Mouse (Mus musculus) hindbrain, embryonic 14.5 days (tissue): Measurements from ENCODE around the gene Sox9. TPM values are rescaled to one million over a fixed set of nuclear protein-coding genes. Genes with fewer than 3 reads are reported as not detected.

Source experiments
- ATAC-seq: fragments of 200-750 bp; cut with Nextera tagmentation; 2 replicates; pipeline ENCODE4 v1.8.0; 2017; ENCODE audit warnings: moderate number of reproducible peaks, mild to moderate bottlenecking, moderate TSS enrichment, moderate library complexity; ENCODE audit not compliant: low FRiP score
- DNase-seq: peaks from one replicate; pipeline ENCODE4 v3.0.0-alpha.2; 2015; ENCODE audit warnings: low spot score
- H3K27ac ChIP-seq: fragments of 300-500 bp; sonication (generic); 2 replicates; pipeline ENCODE4 v1.5.1; 2014; ENCODE audit warnings: mild to moderate bottlenecking, moderate library complexity
- H3K27me3 ChIP-seq: fragments of 300-500 bp; sonication (generic); 2 replicates; pipeline ENCODE4 v1.6.1; 2014; ENCODE audit warnings: mild to moderate bottlenecking, low read length, mixed read lengths; ENCODE audit not compliant: control insufficient read depth, insufficient read depth
- H3K36me3 ChIP-seq: fragments of 300-500 bp; sonication (generic); replicated peaks from 2 replicates; pipeline ENCODE4 v1.6.1; 2014; ENCODE audit not compliant: control insufficient read depth, insufficient read depth
- H3K4me1 ChIP-seq: fragments of 300-500 bp; sonication (generic); replicated peaks from 2 replicates; pipeline ENCODE4 v1.6.1; 2014; ENCODE audit warnings: antibody characterized with exemption, low read length, mixed read lengths; ENCODE audit not compliant: control insufficient read depth, insufficient read depth
- H3K4me2 ChIP-seq: fragments of 300-500 bp; sonication (generic); replicated peaks from 2 replicates; pipeline ENCODE4 v1.6.1; 2014; ENCODE audit warnings: mild to moderate bottlenecking, moderate library complexity
- H3K4me3 ChIP-seq: fragments of 300-500 bp; sonication (generic); replicated peaks from 2 replicates; pipeline ENCODE4 v1.5.1; 2014; ENCODE audit warnings: mild to moderate bottlenecking, low read length
- H3K9ac ChIP-seq: fragments of 300-500 bp; sonication (generic); 2 replicates; pipeline ENCODE4 v1.6.1; 2014
- H3K9me3 ChIP-seq: fragments of 300-500 bp; sonication (generic); 2 replicates; pipeline ENCODE4 v1.6.1; 2016; ENCODE audit warnings: low read length; ENCODE audit not compliant: control insufficient read depth
- WGBS: fragments of 180-500 bp; shearing (Covaris S2); extraction: QIAGEN DNeasy Blood & Tissue Kit; methylation state at CpG from one replicate; pipeline ENCODE4 v1.1.7; 2014; 5-methylcytosine and 5-hydroxymethylcytosine counted together
- polyA plus RNA-seq: library from polyadenylated mRNA; unstranded; fragments of >200 nt; fragmentation: Nextera tagmentation; extraction: Ambion mirVana; gene quantifications from 2 replicates; pipeline ENCODE4 v1.2.1, GENCODE M21; 2014

Gene Sox9
- polyA plus RNA-seq, 1 experiment from 2014 or later: 44.2 TPM

GRCm38 (mm10) chr11:112788296-112788695, 6.3 kb downstream of the Sox9 start:
- H3K9me3 ChIP-seq: no peaks in the 10 kb centered on the region
- ATAC-seq: no peak
- no peak for DNase-seq
- H3K9ac ChIP-seq: no peak overlapping the region
- H3K27ac ChIP-seq: no peak overlapping the region
- WGBS: 19% methylated on average over 13 of the region's 13 CpGs
- H3K4me2 ChIP-seq: no peak overlapping the region
- peaks cover 6% of the 10 kb centered on the region for H3K4me1 ChIP-seq
- H3K4me3 ChIP-seq: no peak overlapping the region
- no peaks in the 10 kb centered on the region for H3K36me3 ChIP-seq
- H3K27me3 ChIP-seq: no peaks in the 10 kb centered on the region

- WGBS: 86% methylated on average over 5 of the region's 5 CpGs
These were observed 14.4 kb downstream of the Sox9 start for GRCm38 (mm10) chr11:112796379-112796778.

GRCm38 (mm10) chr11:112798831-112799382, 16.9 kb downstream of the Sox9 start:
- Histone ChIP-seq H3K4me2 (no peak overlapping the region), H3K9ac (no peak overlapping the region; the same call in 1 of the 2 replicates), H3K9me3 (no peaks in the 10 kb centered on the region), H3K27me3 (no peaks in the 10 kb centered on the region), H3K4me1 (peaks cover 4% of the 10 kb centered on the region; the same call in 1 of the 2 replicates), H3K4me3 (no peak overlapping the region), H3K36me3 (no peaks in the 10 kb centered on the region), H3K27ac (no peak overlapping the region)
- WGBS: 53% methylated on average over 13 of the region's 13 CpGs
- ATAC-seq (no peak; the same call in 1 of the 2 replicates), DNase-seq (no peak)

More at GRCm38 (mm10) chr11:112796379-112796778, 14.4 kb downstream of the Sox9 start:
- H3K9me3 ChIP-seq: no peaks in the 10 kb centered on the region
- DNase-seq (no peak), ATAC-seq (no peak)
- no peak overlapping the region for H3K4me3 ChIP-seq
- no peak overlapping the region for H3K9ac ChIP-seq
- no peak overlapping the region for H3K27ac ChIP-seq
- no peaks in the 10 kb centered on the region for H3K27me3 ChIP-seq
- no peaks in the 10 kb centered on the region for H3K36me3 ChIP-seq
- H3K4me1 ChIP-seq: peaks cover 3% of the 10 kb centered on the region; the same call in 1 of the 2 replicates
- H3K4me2 ChIP-seq: no peak overlapping the region

GRCm38 (mm10) chr11:112801189-112801818, 19.3 kb downstream of the Sox9 start:
- ATAC-seq (peak; percentile 37; the same call in 1 of the 2 replicates), DNase-seq (no peak)
- H3K4me3 ChIP-seq: no peak overlapping the region
- no peak overlapping the region for H3K4me2 ChIP-seq
- no peaks in the 10 kb centered on the region for H3K27me3 ChIP-seq
- no peak overlapping the region for H3K27ac ChIP-seq
- no peaks in the 10 kb centered on the region for H3K9me3 ChIP-seq
- no peak overlapping the region for H3K9ac ChIP-seq
- peaks cover 4% of the 10 kb centered on the region; the same call in 1 of the 2 replicates for H3K4me1 ChIP-seq
- WGBS: 15% methylated on average over 4 of the region's 4 CpGs
- H3K36me3 ChIP-seq: no peaks in the 10 kb centered on the region

GRCm38 (mm10) chr11:112807838-112808506, 25.9 kb downstream of the Sox9 start:
- H3K9me3 ChIP-seq: no peaks in the 10 kb centered on the region
- no peak overlapping the region for H3K9ac ChIP-seq
- 76% methylated on average over 8 of the region's 8 CpGs for WGBS
- no peak for DNase-seq
- no peak overlapping the region for H3K27ac ChIP-seq
- ATAC-seq: no peak
- H3K4me1 ChIP-seq: peaks cover 20% of the 10 kb centered on the region
- no peak overlapping the region for H3K4me2 ChIP-seq
- no peaks in the 10 kb centered on the region for H3K27me3 ChIP-seq
- H3K36me3 ChIP-seq: no peaks in the 10 kb centered on the region
- H3K4me3 ChIP-seq: no peak overlapping the region

GRCm38 (mm10) chr11:112810447-112811151, 28.6 kb downstream of the Sox9 start:
- Histone ChIP-seq H3K4me1 (peaks cover 20% of the 10 kb centered on the region), H3K4me2 (peak overlapping the region; percentile 55), H3K9ac (no peak overlapping the region), H3K36me3 (no peaks in the 10 kb centered on the region), H3K4me3 (peak overlapping the region; percentile 10; the same call in 1 of the 2 replicates), H3K27me3 (no peaks in the 10 kb centered on the region), H3K9me3 (no peaks in the 10 kb centered on the region), H3K27ac (peak overlapping the region; percentile 56)
- ATAC-seq (peak; percentile 35), DNase-seq (no peak)
- 1% methylated on average over 17 of the region's 17 CpGs for WGBS

- H3K9ac ChIP-seq: peak overlapping the region; percentile 24; the same call in 1 of the 2 replicates
- H3K27me3 ChIP-seq: no peaks in the 10 kb centered on the region
- H3K4me2 ChIP-seq: peak overlapping the region; percentile 55
- ATAC-seq (peak; percentile 90), DNase-seq (peak; percentile 71)
- peak overlapping the region; percentile 10 for H3K4me3 ChIP-seq
- H3K4me1 ChIP-seq: peaks cover 20% of the 10 kb centered on the region
- H3K36me3 ChIP-seq: no peaks in the 10 kb centered on the region
- no peaks in the 10 kb centered on the region for H3K9me3 ChIP-seq
- 1% methylated on average over 19 of the region's 19 CpGs for WGBS
- peak overlapping the region; percentile 68 for H3K27ac ChIP-seq
These were observed 29.3 kb downstream of the Sox9 start for GRCm38 (mm10) chr11:112811152-112811871.

- Histone ChIP-seq H3K4me3 (no peak overlapping the region), H3K27ac (0 out of 2 replicates have a peak overlapping the region, but pooled peaks have one; percentile 38), H3K36me3 (no peaks in the 10 kb centered on the region), H3K9ac (no peak overlapping the region), H3K27me3 (no peaks in the 10 kb centered on the region), H3K4me1 (0 out of 2 replicates have a peak, but pooled peaks cover 4% of the 10 kb centered on the region), H3K9me3 (no peaks in the 10 kb centered on the region), H3K4me2 (no peak overlapping the region)
- ATAC-seq: peak; percentile 82
- peak; percentile 75 for DNase-seq
- 18% methylated on average over 14 of the region's 14 CpGs for WGBS
These were observed 36.0 kb downstream of the Sox9 start for GRCm38 (mm10) chr11:112817829-112818650.
